Mouse (Mus musculus): Measurements from ENCODE around the gene Rnf6.
"Not testable (repeated sequence)": the region's sequence is repeated elsewhere in the genome, so short reads cannot be mapped to it uniquely, and the experiment has no call there.

Gene Rnf6

GRCm38 (mm10) chr5:146229869-146230650 is 8.7 kb upstream of the Rnf6 start:
- DNase-seq = no peak

- no peak for DNase-seq
Observed at GRCm38 (mm10) chr5:146227496-146227895, 6.1 kb upstream of the Rnf6 start.

- DNase-seq = no peak
Observed at GRCm38 (mm10) chr5:146223786-146224185, 2.4 kb upstream of the Rnf6 start.

GRCm38 (mm10) chr5:146221722-146222121 is 367 bp upstream of the Rnf6 start:
- no peak for DNase-seq

GRCm38 (mm10) chr5:146220501-146220878 is 865 bp downstream of the Rnf6 start:
- DNase-seq = no peak

GRCm38 (mm10) chr5:146205537-146205936 is 15.8 kb downstream of the Rnf6 start:
- DNase-seq = no peak

DNA sequence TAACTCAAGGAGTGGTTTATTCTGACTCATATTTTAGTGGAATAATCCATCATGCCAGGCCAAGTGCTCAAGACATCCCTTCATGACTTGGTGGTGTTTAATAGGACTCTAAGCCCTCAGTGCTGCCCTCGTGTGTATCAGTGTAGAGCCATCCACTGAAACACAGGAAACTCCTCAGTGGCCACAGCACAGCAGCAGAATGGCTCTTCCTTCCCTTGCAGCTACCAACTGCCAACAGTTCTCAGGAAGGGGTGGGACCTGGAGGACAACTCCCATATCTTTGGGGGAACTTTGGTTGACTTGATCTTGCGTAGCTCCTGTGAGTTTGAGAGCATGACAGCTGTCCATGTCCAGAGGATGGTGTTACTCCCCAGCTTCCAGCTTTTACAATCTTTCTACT is 17.4 kb downstream of the Rnf6 start:
- DNase-seq = no peak

GRCm38 (mm10) chr5:146200580-146200979 is 20.8 kb downstream of the Rnf6 start:
- DNase-seq = no peak

DNA sequence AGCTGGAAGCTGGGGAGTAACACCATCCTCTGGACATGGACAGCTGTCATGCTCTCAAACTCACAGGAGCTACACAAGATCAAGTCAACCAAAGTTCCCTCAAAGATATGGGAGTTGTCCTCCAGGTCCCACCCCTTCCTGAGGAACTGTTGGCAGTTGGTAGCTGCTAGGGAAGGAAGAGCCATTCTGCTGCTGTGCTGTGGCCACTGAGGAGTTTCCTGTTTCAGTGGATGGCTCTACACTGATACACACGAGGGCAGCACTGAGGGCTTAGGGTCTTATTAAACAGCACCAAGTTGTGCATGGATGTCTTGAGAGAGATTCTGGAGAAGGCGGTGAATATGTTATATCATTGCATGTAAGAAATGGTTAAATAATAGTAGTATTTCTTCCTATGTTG is 21.8 kb downstream of the Rnf6 start:
- DNase-seq = no peak

- no peak for DNase-seq
Observed at GRCm38 (mm10) chr5:146199073-146199472, 22.3 kb downstream of the Rnf6 start.

GRCm38 (mm10) chr5:146193360-146193759 is 28.0 kb downstream of the Rnf6 start:
- no peak for DNase-seq

DNA sequence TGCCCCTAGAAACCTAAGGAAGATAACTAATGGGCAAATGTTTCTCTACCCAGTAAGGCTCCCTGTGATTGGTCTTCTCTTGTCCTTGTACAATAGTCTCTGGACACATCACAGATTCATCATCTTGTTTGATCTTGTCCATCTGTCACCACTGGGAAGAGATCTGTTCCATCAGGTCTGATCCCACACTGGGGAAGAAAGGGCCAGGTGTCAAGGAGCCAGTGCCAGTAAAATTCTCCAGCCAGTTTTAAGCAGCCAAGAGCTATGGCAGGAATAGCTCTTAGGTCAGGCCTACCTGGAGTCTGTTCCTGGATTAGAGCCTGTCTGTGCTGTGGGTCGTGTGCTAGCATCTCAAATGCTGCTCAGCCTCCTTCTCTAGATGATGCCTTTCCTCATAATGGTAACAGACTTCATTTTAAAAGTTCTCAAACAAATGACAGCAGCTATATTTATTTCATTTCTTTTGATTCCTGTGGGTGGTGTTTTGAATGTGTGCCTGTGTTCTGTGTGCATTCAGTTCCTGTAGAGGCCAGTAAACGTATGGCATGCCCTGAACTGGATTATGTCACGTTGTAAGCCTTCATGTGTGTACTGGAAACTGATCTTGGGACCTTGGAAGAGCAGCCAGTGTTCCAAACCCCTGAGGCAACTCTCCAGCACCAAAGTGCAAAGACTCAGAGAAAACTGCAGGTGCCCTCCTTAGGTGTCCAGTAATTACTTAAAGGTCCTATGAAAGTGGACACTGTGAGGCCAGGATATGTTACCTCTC is 30.7 kb downstream of the Rnf6 start:
- DNase-seq = no peak

DNA sequence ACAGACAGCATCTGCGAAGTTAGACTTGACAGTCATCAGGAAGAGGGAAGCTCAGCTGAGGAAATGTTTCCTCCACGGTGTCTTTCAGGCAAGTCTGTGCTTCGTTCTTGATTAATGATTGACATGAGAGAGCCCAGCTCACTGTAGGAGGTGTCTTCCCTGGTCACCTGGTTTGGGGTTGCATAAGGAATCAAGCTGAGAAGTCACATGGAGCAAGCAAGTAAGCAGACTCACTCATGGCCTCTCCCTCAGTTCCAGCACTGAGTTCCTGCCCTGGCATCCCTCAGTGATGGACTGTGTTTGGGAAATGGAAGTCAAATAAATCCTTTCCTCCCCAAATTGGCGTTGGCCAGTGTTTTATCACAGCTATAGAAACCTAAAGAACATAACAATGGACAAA is 31.3 kb downstream of the Rnf6 start:
- DNase-seq = no peak

- no peak for DNase-seq
Observed at GRCm38 (mm10) chr5:146188712-146189111, 32.6 kb downstream of the Rnf6 start.

DNA sequence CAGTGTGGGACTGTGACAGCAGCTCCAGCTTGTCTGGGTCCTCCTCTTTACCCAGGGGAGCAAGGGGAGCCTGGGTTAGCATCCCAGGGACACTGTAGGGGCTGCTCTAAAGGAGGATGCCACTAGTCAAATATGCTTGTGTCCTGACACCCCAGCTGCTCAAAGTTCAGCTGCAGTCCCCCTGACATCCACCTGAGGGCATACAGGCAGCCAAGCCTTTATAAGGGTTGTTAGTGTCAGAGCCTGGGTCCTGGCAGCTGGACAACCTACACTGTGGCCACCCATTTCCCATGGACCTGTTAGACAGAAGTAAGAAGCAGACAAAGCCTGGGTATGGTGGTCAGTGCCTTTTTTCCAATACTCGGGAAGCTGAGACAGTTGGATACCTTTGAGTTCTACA is 33.2 kb downstream of the Rnf6 start:
- peak; percentile 12 for DNase-seq

GRCm38 (mm10) chr5:146187441-146187840 is 33.9 kb downstream of the Rnf6 start:
- peak; percentile 72 for DNase-seq

DNA sequence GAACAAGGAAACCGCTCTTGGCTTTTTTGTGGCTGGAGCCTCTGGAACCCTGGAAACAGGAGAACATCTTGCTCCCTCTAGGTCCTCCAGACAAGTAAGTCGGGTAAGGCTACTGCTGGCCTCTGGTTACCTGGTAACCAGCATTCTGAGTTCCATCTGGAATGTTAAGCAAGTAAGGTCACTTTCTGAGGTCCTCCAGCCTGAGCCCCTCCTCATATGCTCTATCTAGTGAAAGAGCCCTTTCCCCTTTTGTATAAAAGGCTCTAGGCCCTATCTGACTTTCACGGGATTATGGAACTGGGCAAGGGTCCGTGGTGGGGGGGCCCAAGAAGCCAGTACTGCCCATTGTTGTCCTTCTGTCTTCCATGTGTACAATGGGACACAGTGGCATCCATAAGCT is 36.2 kb downstream of the Rnf6 start, which contains the start of gene 1700001J03Rik:
Gene 1700001J03Rik (minus strand): TSS at position 101 of the 400 bp plus-strand sequence.
- DNase-seq = not testable (repeated sequence)

- DNase-seq = not testable (repeated sequence)
Observed at GRCm38 (mm10) chr5:146172744-146173143, 48.6 kb downstream of the Rnf6 start.

DNA sequence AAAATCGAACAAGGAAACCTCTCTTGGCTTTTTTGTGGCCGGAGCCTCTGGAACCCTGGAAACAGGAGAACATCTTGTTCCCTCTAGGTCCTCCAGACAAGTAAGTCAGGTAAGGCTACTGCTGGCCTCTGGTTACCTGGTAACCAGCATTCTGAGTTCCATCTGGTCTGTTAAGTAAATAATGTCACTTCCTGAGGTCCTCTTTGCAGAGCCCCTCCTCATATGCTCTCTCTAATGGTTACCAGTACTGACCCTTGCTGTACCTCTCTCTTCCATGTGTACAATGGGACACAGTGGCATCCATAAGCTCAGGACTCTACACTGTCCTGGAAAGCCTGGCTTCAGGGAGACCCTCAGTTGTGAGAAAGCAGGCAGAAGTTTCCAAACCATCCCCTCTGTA is 50.7 kb downstream of the Rnf6 start, which contains the start of gene Gm6309:
Gene Gm6309 (minus strand): TSS at position 101 of the 400 bp plus-strand sequence.
- not testable (repeated sequence) for DNase-seq

DNA sequence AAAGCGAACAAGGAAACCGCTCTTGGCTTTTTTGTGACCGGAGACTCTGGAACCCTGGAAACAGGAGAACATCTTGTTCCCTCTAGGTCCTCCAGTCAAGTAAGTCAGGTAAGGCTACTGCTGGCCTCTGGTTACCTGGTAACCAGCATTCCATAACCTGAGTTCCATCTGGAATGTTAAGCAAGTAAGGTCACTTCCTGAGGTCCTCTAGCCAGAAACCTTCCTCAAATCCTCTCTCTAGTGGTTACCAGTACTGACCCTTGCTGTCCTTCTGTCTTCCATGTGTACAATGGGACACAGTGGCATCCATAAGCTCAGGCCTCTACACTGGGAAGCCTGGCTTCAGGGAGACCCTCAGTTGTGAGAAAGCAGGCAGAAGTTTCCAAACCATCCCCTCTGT is 60.9 kb downstream of the Rnf6 start, which contains the start of gene Gm5565:
Gene Gm5565 (minus strand): TSS at position 101 of the 400 bp plus-strand sequence.
- not testable (repeated sequence) for DNase-seq
